Mouse (Mus musculus): ENCODE measurements around the gene Col8a2.

Col8a2 gene

GRCm38 (mm10) chr4:126296617-126297101 lies 10.1 kb downstream of the Col8a2 start:
- in situ Hi-C loops (cut with MboI, MseI) = no loop called here

- in situ Hi-C loops (cut with MboI, MseI) = no loop called here
Observed at GRCm38 (mm10) chr4:126300916-126301583, 14.5 kb downstream of the Col8a2 start.

GRCm38 (mm10) chr4:126301584-126302309 lies 15.2 kb downstream of the Col8a2 start:
- in situ Hi-C loops (cut with MboI, MseI) = no loop called here

- in situ Hi-C loops (cut with MboI, MseI) = no loop called here
Observed at GRCm38 (mm10) chr4:126303877-126304276, 17.3 kb downstream of the Col8a2 start.

GRCm38 (mm10) chr4:126305428-126305827 lies 18.8 kb downstream of the Col8a2 start:
- in situ Hi-C loops (cut with MboI, MseI) = loop anchor here (5.0 kb wide), 1 partner anchor 83 kb away; no protein-coding TSS in a partner anchor

GRCm38 (mm10) chr4:126306058-126306457 lies 19.5 kb downstream of the Col8a2 start:
- in situ Hi-C loops (cut with MboI, MseI) = loop anchor here (5.0 kb wide), 1 partner anchor 84 kb away; no protein-coding TSS in a partner anchor

GRCm38 (mm10) chr4:126306827-126307226 lies 20.2 kb downstream of the Col8a2 start:
- in situ Hi-C loops (cut with MboI, MseI) = loop anchor here (5.0 kb wide), 1 partner anchor 85 kb away; no protein-coding TSS in a partner anchor

GRCm38 (mm10) chr4:126309211-126309921 lies 22.8 kb downstream of the Col8a2 start:
- in situ Hi-C loops (cut with MboI, MseI) = loop anchor here (5.0 kb wide), 1 partner anchor 87 kb away; no protein-coding TSS in a partner anchor

GRCm38 (mm10) chr4:126309922-126310309 lies 23.3 kb downstream of the Col8a2 start:
- in situ Hi-C loops (cut with MboI, MseI) = loop anchor here (5.0 kb wide), 1 partner anchor 88 kb away; no protein-coding TSS in a partner anchor

- in situ Hi-C loops (cut with MboI, MseI) = no loop called here
Observed at GRCm38 (mm10) chr4:126310344-126310743, 23.8 kb downstream of the Col8a2 start.

GRCm38 (mm10) chr4:126311566-126312200 lies 25.1 kb downstream of the Col8a2 start:
- in situ Hi-C loops (cut with MboI, MseI) = no loop called here

- in situ Hi-C loops (cut with MboI, MseI) = no loop called here
Observed at GRCm38 (mm10) chr4:126313202-126313601, 26.6 kb downstream of the Col8a2 start.

- in situ Hi-C loops (cut with MboI, MseI) = no loop called here
Observed at GRCm38 (mm10) chr4:126314393-126314792, 27.8 kb downstream of the Col8a2 start.

- in situ Hi-C loops (cut with MboI, MseI) = no loop called here
Observed at GRCm38 (mm10) chr4:126315931-126316330, 29.3 kb downstream of the Col8a2 start.

- in situ Hi-C loops (cut with MboI, MseI) = no loop called here
Observed at GRCm38 (mm10) chr4:126316443-126317040, 29.9 kb downstream of the Col8a2 start.

GRCm38 (mm10) chr4:126319806-126320205 lies 33.2 kb downstream of the Col8a2 start:
- in situ Hi-C loops (cut with MboI, MseI) = no loop called here

GRCm38 (mm10) chr4:126321111-126321853 lies 34.7 kb downstream of the Col8a2 start, which contains the start of gene Adprhl2:
TSS of gene Adprhl2 (minus strand) at chr4:126321703.
- in situ Hi-C loops (cut with MboI, MseI) = no loop called here

- in situ Hi-C loops (cut with MboI, MseI) = no loop called here
Observed at GRCm38 (mm10) chr4:126321854-126322511, 35.4 kb downstream of the Col8a2 start.

- in situ Hi-C loops (cut with MboI, MseI) = no loop called here
Observed at GRCm38 (mm10) chr4:126322646-126323045, 36.1 kb downstream of the Col8a2 start.

- in situ Hi-C loops (cut with MboI, MseI) = no loop called here
Observed at GRCm38 (mm10) chr4:126324861-126325260, 38.3 kb downstream of the Col8a2 start.

All from T-helper 2 cell (primary cell).